Mouse (Mus musculus) midbrain, embryonic 11.5 days (tissue): ENCODE measurements at regions not wholly inside any gene's neighbourhood (a gene's known extent, or its start where the extent isn't known, plus 50 kb on each side); places are given as distances from the start of the nearest gene placed in this dataset.
A peak's percentile ranks its signal among the peaks of the same experiment; 100 is the strongest.

Experiments used
- ATAC-seq: fragments of 200-750 bp; cut with Nextera tagmentation; 2 replicates; pipeline ENCODE4 v1.8.0; 2017; ENCODE audit warnings: moderate TSS enrichment, moderate library complexity; ENCODE audit not compliant: low FRiP score
- DNase-seq: peaks from one replicate; pipeline ENCODE4 v3.0.0; 2015; ENCODE audit warnings: low spot score; ENCODE audit errors: missing footprints
- H3K27ac ChIP-seq: fragments of 300-500 bp; sonication (generic); 2 replicates; pipeline ENCODE4 v1.5.1; 2014; ENCODE audit warnings: low read depth, low read length
- H3K27me3 ChIP-seq: fragments of 300-500 bp; sonication (generic); 2 replicates; pipeline ENCODE4 v1.6.1; 2014; ENCODE audit warnings: mild to moderate bottlenecking, low read length, moderate library complexity, mixed read lengths; ENCODE audit not compliant: control insufficient read depth, insufficient read depth
- H3K36me3 ChIP-seq: fragments of 300-500 bp; sonication (generic); 2 replicates; pipeline ENCODE4 v1.6.1; 2014; ENCODE audit warnings: mild to moderate bottlenecking, low read length, moderate library complexity, mixed read lengths; ENCODE audit not compliant: control insufficient read depth, insufficient read depth
- H3K4me1 ChIP-seq: fragments of 300-500 bp; sonication (generic); 2 replicates; pipeline ENCODE4 v1.6.1; 2014; ENCODE audit warnings: low read length; ENCODE audit not compliant: control insufficient read depth, insufficient read depth
- H3K4me2 ChIP-seq: fragments of 300-500 bp; sonication (generic); 2 replicates; pipeline ENCODE4 v1.6.1; 2014; ENCODE audit warnings: mild to moderate bottlenecking, moderate library complexity
- H3K4me3 ChIP-seq: fragments of 300-500 bp; sonication (generic); 2 replicates; pipeline ENCODE4 v1.5.1; 2014; ENCODE audit warnings: low read depth, low read length
- H3K9ac ChIP-seq: fragments of 300-500 bp; sonication (generic); 2 replicates; pipeline ENCODE4 v1.6.1; 2014; ENCODE audit warnings: low read length
- H3K9me3 ChIP-seq: fragments of 300-500 bp; sonication (generic); 2 replicates; pipeline ENCODE4 v1.6.1; 2016; ENCODE audit warnings: low read length; ENCODE audit not compliant: control insufficient read depth
- WGBS: fragments of 180-500 bp; shearing (Covaris S2); extraction: QIAGEN DNeasy Blood & Tissue Kit; methylation state at CpG from one replicate; pipeline ENCODE4 v1.1.7; 2014; 5-methylcytosine and 5-hydroxymethylcytosine counted together

DNA sequence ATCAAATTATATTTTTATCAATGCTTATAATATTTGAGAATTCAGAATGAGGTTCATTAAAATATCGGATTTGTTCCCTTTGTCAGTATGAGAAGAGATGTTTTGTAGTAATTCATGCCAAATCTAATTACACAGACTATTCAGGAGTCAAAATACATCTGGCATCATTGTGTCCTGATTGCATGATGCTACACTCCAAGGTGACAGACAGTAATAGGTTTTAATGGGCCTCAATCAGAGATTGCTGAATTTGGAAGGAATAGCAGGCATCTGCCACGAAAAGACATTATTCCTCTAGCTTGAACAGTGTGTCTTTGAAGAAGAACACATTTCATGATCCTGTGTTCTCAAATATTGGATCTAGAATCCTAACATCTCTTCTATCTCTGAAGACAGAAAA lies 1177.2 kb downstream of the Pcdh18 start:
- Histone ChIP-seq H3K27me3 (no peaks in the 10 kb centered on the region), H3K9me3 (no peaks in the 10 kb centered on the region), H3K9ac (no peak overlapping the region), H3K4me3 (no peak overlapping the region), H3K36me3 (no peaks in the 10 kb centered on the region), H3K4me1 (no peaks in the 10 kb centered on the region), H3K27ac (no peak overlapping the region), H3K4me2 (no peak overlapping the region)
- 77% methylated on average over 2 of the region's 2 CpGs for WGBS
- ATAC-seq, result no peak
- DNase-seq, result no peak

- no peak for ATAC-seq
- no peaks in the 10 kb centered on the region for H3K4me1 ChIP-seq
- no peak overlapping the region for H3K27ac ChIP-seq
- no peaks in the 10 kb centered on the region for H3K36me3 ChIP-seq
- no peak overlapping the region for H3K4me2 ChIP-seq
- no peaks in the 10 kb centered on the region for H3K27me3 ChIP-seq
- 58% methylated on average over 1 of the region's 1 CpGs for WGBS
- no peak overlapping the region for H3K4me3 ChIP-seq
- H3K9me3 ChIP-seq, result no peaks in the 10 kb centered on the region
- no peak for DNase-seq
- H3K9ac ChIP-seq, result no peak overlapping the region
Measured at GRCm38 (mm10) chr3:48579229-48579628, 1177.9 kb downstream of the Pcdh18 start.

GRCm38 (mm10) chr3:48546669-48547068 lies 1210.5 kb downstream of the Pcdh18 start:
- Histone ChIP-seq H3K9me3 (no peaks in the 10 kb centered on the region), H3K4me1 (no peaks in the 10 kb centered on the region), H3K27me3 (no peaks in the 10 kb centered on the region), H3K27ac (no peak overlapping the region), H3K4me2 (no peak overlapping the region), H3K9ac (no peak overlapping the region), H3K36me3 (no peaks in the 10 kb centered on the region), H3K4me3 (no peak overlapping the region)
- DNase-seq (no peak), ATAC-seq (no peak)
- 83% methylated on average over 1 of the region's 1 CpGs for WGBS

- Histone ChIP-seq H3K4me2 (no peak overlapping the region), H3K27me3 (no peaks in the 10 kb centered on the region), H3K27ac (no peak overlapping the region), H3K4me3 (no peak overlapping the region), H3K9ac (no peak overlapping the region), H3K36me3 (no peaks in the 10 kb centered on the region), H3K9me3 (no peaks in the 10 kb centered on the region), H3K4me1 (no peaks in the 10 kb centered on the region)
- 29% methylated on average over 3 of the region's 3 CpGs for WGBS
- DNase-seq (no peak), ATAC-seq (no peak)
Measured at GRCm38 (mm10) chr3:48515009-48515408, 1242.1 kb downstream of the Pcdh18 start.

DNA sequence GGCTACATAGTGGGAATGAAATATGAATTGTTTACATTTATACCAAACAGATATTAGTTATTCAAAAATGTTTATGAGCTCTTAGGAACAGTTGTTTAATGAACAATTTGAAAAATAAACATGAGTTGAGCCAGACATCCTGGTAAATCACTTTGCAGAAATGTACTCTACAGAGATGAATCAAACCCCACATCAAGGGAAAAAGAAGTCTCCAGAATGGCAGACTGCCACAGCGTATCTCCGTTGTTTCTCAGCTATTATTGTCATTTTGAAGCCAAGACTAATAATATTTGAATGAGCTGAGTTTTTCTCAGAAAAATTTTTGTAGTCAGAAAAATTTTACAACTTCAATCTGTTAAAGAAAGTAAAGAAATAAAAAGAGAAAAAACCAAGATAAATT lies 1253.1 kb downstream of the Pcdh18 start:
- DNase-seq (no peak), ATAC-seq (no peak)
- Histone ChIP-seq H3K4me2 (no peak overlapping the region), H3K9me3 (no peaks in the 10 kb centered on the region), H3K9ac (no peak overlapping the region), H3K4me3 (no peak overlapping the region), H3K27ac (no peak overlapping the region), H3K4me1 (no peaks in the 10 kb centered on the region), H3K27me3 (no peaks in the 10 kb centered on the region), H3K36me3 (no peaks in the 10 kb centered on the region)
- 95% methylated on average over 2 of the region's 2 CpGs for WGBS

DNA sequence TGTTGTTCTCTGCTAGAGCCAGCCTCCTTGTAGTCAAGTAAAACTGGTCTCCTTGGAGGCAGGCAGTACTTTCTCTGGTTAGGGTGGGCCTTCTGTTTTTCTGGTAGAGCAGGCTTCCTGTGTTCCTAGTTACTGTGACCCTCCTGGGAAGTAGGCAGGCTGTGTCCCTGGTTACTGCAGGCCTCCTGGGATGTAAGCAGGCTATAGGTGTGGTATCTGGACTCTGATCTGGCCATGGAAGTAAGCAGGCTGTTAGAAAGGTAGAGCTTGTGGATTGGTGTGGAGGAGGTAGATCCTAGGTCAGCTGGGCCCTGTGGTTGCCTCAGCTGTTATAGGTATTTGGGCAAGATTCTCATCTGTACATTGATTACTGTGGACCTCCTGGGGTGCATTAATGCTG lies 1292.4 kb downstream of the Pcdh18 start:
- H3K27ac ChIP-seq, result no peak overlapping the region
- H3K4me2 ChIP-seq, result no peak overlapping the region
- H3K27me3 ChIP-seq, result no peaks in the 10 kb centered on the region
- ATAC-seq (no peak), DNase-seq (no peak)
- H3K36me3 ChIP-seq, result no peaks in the 10 kb centered on the region
- no peaks in the 10 kb centered on the region for H3K9me3 ChIP-seq
- H3K4me3 ChIP-seq, result no peak overlapping the region
- H3K9ac ChIP-seq, result no peak overlapping the region
- no peaks in the 10 kb centered on the region for H3K4me1 ChIP-seq

DNA sequence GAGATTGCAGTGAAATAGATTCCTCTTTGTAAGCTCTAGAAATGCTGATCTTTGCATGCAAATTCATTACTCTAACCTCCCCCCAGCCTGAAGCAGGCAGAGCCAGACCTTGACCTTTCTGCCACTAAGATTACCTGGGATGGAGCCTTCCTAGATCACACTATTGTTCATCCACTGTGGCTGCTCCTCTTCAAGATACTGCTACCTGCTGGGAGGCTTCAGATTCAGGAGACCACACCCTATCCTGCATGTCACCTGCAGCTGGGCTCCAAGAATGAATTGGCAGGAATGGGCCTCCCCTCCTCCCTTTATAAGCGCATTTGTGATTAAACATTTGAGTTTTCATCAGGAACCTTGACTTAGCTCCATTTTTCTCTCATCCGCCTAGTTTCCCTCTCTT lies 1315.2 kb downstream of the Pcdh18 start:
- Histone ChIP-seq H3K4me1 (no peaks in the 10 kb centered on the region), H3K27me3 (no peaks in the 10 kb centered on the region), H3K4me3 (no peak overlapping the region), H3K9ac (no peak overlapping the region), H3K4me2 (no peak overlapping the region), H3K9me3 (no peaks in the 10 kb centered on the region), H3K36me3 (no peaks in the 10 kb centered on the region), H3K27ac (no peak overlapping the region)
- 87% methylated on average over 2 of the region's 2 CpGs for WGBS
- DNase-seq, result peak; percentile 33
- ATAC-seq, result no peak

- Histone ChIP-seq H3K36me3 (no peaks in the 10 kb centered on the region), H3K27ac (no peak overlapping the region), H3K9ac (no peak overlapping the region), H3K4me3 (no peak overlapping the region), H3K4me1 (no peaks in the 10 kb centered on the region), H3K9me3 (no peaks in the 10 kb centered on the region), H3K4me2 (no peak overlapping the region), H3K27me3 (no peaks in the 10 kb centered on the region)
- 0 out of 2 replicates have a peak, but pooled peaks have one; percentile 40 for ATAC-seq
- whole genome bisulfite sequencing, result 67% methylated on average over 2 of the region's 2 CpGs
- DNase-seq, result no peak
Measured at GRCm38 (mm10) chr3:48429406-48430033, 1327.6 kb downstream of the Pcdh18 start.

DNA sequence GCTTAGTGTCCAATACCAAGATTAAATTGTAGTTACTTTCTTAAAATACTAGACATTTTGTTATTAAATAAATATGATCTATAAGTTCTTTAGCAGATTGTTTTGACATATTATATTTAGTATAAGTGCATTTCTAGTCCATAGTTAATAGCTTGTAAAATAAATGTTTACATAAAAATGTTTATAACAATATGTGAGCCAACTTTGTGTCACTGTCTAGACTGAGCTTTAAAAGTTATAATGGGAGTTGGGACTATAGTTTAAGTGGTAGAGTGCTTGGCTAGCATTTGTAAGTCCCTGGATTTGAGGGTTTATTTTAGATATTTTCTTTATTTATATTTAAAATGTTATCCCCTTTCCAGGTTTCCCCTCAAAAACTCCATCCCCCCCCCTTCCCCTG lies 1367.3 kb downstream of the Pcdh18 start:
- no peaks in the 10 kb centered on the region for H3K4me1 ChIP-seq
- ATAC-seq, result no peak
- H3K9ac ChIP-seq, result no peak overlapping the region

More for the DNA sequence above, 1367.3 kb downstream of the Pcdh18 start:
- Histone ChIP-seq H3K4me3 (no peak overlapping the region), H3K36me3 (no peaks in the 10 kb centered on the region), H3K27ac (no peak overlapping the region), H3K27me3 (no peaks in the 10 kb centered on the region), H3K9me3 (no peaks in the 10 kb centered on the region), H3K4me2 (no peak overlapping the region)
- DNase-seq, result no peak
